Mouse (Mus musculus) mature B cell (primary cell): ENCODE results near the gene Pus7l.
"Not testable (repeated sequence)": the region's sequence is repeated elsewhere in the genome, so short reads cannot be mapped to it uniquely, and the experiment has no call there.

Source experiments
- in situ Hi-C: fragments of 300-500 bp; cut with MboI; formaldehyde crosslinking; loops from 2 replicates; pipeline ENCODE4 v1.14.3; 2019

Pus7l gene

GRCm38 (mm10) chr15:94542567-94543408 lies 559 bp downstream of the Pus7l start:
- in situ Hi-C loops, result no loop called here

GRCm38 (mm10) chr15:94539296-94539695 lies 4.1 kb downstream of the Pus7l start:
- in situ Hi-C loops, result no loop called here

GRCm38 (mm10) chr15:94535521-94535920 lies 7.8 kb downstream of the Pus7l start:
- in situ Hi-C loops, result no loop called here

GRCm38 (mm10) chr15:94532956-94533355 lies 10.4 kb downstream of the Pus7l start:
- in situ Hi-C loops, result no loop called here

- in situ Hi-C loops, result no loop called here
Measured at GRCm38 (mm10) chr15:94532306-94532705, 11.0 kb downstream of the Pus7l start.

- in situ Hi-C loops, result no loop called here
Measured at GRCm38 (mm10) chr15:94530519-94530918, 12.8 kb downstream of the Pus7l start.

- in situ Hi-C loops, result no loop called here
Measured at GRCm38 (mm10) chr15:94524956-94525355, 18.4 kb downstream of the Pus7l start.

GRCm38 (mm10) chr15:94523251-94523650 lies 20.1 kb downstream of the Pus7l start:
- in situ Hi-C loops, result no loop called here

- in situ Hi-C loops, result no loop called here
Measured at GRCm38 (mm10) chr15:94520959-94521358, 22.4 kb downstream of the Pus7l start.

- in situ Hi-C loops, result no loop called here
Measured at GRCm38 (mm10) chr15:94520205-94520900, 23.0 kb downstream of the Pus7l start.

- in situ Hi-C loops, result no loop called here
Measured at GRCm38 (mm10) chr15:94517913-94518491, 25.3 kb downstream of the Pus7l start.

- in situ Hi-C loops, result no loop called here
Measured at GRCm38 (mm10) chr15:94503451-94504215, 39.7 kb downstream of the Pus7l start.

- in situ Hi-C loops, result no loop called here
Measured at GRCm38 (mm10) chr15:94499260-94499659, 44.1 kb downstream of the Pus7l start.

GRCm38 (mm10) chr15:94495936-94496335 lies 47.4 kb downstream of the Pus7l start:
- in situ Hi-C loops, result no loop called here

- in situ Hi-C loops, result no loop called here
Measured at GRCm38 (mm10) chr15:94494445-94494844, 48.9 kb downstream of the Pus7l start.

GRCm38 (mm10) chr15:94489433-94489832 lies 53.9 kb downstream of the Pus7l start:
- in situ Hi-C loops, result no loop called here

- in situ Hi-C loops, result not testable (repeated sequence)
Measured at GRCm38 (mm10) chr15:94488028-94488427, 55.3 kb downstream of the Pus7l start.

GRCm38 (mm10) chr15:94482555-94482954 lies 60.8 kb downstream of the Pus7l start:
- in situ Hi-C loops, result no loop called here

GRCm38 (mm10) chr15:94480792-94481191 lies 62.6 kb downstream of the Pus7l start:
- in situ Hi-C loops, result no loop called here

GRCm38 (mm10) chr15:94480248-94480647 lies 63.1 kb downstream of the Pus7l start:
- in situ Hi-C loops, result no loop called here

GRCm38 (mm10) chr15:94479513-94480136 lies 63.7 kb downstream of the Pus7l start:
- in situ Hi-C loops, result no loop called here

GRCm38 (mm10) chr15:94478706-94479105 lies 64.6 kb downstream of the Pus7l start:
- in situ Hi-C loops, result no loop called here
